Mouse (Mus musculus): Measurements from ENCODE around the gene Ldlrad1.

DNA sequence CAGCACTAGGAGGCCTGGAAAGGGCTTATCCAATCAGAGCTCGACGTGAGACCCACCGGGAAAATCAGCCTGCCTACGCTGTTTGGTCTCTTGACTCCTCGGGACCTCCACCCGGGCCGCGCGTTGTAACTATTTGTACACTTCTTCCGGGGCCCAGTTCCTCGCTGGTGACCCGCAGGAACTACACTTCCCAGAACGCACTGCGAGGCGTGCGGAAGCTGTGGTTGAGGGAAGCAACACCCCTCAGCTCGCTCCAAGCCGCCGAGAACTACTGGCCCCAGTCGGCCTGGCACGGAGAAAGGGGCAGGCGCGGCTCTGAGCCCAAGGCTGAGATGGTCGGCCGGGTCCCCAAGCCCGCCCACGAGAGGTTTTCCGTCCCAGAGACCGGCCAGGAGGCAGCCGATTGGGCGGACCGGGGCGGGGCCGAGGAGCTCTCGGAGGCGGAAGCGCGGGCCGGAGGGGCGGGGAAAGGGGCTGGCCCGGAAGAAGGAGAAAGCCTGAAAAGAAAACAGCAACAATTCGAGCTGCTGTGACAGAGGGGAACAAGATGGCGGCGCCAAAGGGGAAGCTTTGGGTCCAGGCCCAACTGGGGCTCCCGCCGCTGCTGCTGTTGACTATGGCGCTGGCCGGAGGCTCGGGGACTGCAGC is 30.7 kb upstream of the Ldlrad1 start, which contains the start of gene Tmem59:
- TF ChIP-seq EP300 (IDR thresholded peaks at IDR 0.05; ENCODE audit: low read depth) (no peak), CTCF (IDR thresholded peaks at IDR 0.05; ENCODE audit: low read depth) (no peak; the same call in 1 of the 2 replicates)

All from liver, embryonic 14.5 days (tissue).